Comparison of ENCODE assay signal across 32 mouse cellular contexts in the genomic region with DNA sequence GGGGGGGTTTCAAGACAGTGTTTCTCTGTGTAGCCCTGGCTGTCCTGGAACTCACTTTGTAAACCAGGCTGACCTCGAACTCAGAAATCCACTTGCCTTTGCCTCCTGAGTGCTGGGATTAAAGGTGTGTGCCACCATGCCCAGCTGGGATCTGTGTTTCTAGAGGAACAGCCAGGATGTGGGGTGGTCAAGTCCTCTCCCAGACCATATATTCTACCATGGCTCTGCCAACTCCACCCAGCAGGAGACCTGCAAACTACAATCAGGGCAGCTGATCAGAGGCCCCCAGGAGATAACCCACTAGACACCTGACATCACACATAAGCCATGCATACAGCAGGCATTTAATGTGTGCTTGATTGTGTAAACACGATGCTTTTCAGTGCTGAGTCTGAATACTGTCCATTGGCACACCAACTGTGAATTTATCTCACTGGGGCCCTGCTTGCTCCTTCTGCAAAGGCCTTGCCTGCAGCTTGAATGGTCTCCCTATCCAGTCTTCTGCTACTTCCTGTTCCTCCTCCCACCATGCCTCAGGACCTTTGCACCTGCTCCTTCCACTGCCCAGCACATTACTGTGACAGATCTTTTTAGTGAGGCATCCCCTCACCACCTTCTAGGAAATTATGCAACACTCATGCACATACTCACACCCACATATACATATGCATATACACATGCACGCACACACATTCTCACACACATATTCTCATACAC. TPM values are rescaled to one million over a fixed set of nuclear protein-coding genes. Genes with fewer than 3 reads are reported as not detected.
DNase-seq lines count a peak whose midpoint lies in the region; ATAC-seq lines count a peak whose summit lies in the region.
"Had no signal": no experiment of that assay in that cellular context is flagged by ENCODE, and none has a peak within 500 bp of the region (broad histone marks: within the 10 kb centered on the region; RNA-seq: fewer than 3 reads in every experiment).

No protein-coding gene starts in this region.

- no peaks in the 10 kb centered on the region for H3K36me3 ChIP-seq in hindbrain, embryonic 16.5 days (ENCODE audit: control insufficient read depth, insufficient read depth, low read length)
- H3K36me3 ChIP-seq in hindbrain, embryonic 11.5 days (ENCODE audit: control insufficient read depth, insufficient read depth, low read length): no peaks in the 10 kb centered on the region
- H3K36me3 ChIP-seq: hindbrain, embryonic 13.5 days; limb, embryonic 10.5 days; limb, embryonic 15.5 days; liver, embryonic 13.5 days; neural tube, embryonic 15.5 days had no signal

- H3K4me2 ChIP-seq in hindbrain, embryonic 16.5 days (ENCODE audit: low read length): no peak overlapping the region
- no peak overlapping the region for H3K4me2 ChIP-seq in hindbrain, embryonic 11.5 days (replicated peaks; ENCODE audit: low read depth, low read length)
- H3K4me2 ChIP-seq: forebrain, embryonic 13.5 days; hindbrain, embryonic 13.5 days; limb, embryonic 15.5 days; liver, embryonic 13.5 days; neural tube, embryonic 15.5 days had no signal

- no peaks in the 10 kb centered on the region for H3K9me3 ChIP-seq in hindbrain, embryonic 16.5 days (ENCODE audit: control insufficient read depth, low read length)
- H3K9me3 ChIP-seq in hindbrain, embryonic 11.5 days (ENCODE audit: control insufficient read depth, low read length): no peaks in the 10 kb centered on the region
- H3K9me3 ChIP-seq: forebrain, embryonic 13.5 days; hindbrain, embryonic 13.5 days; limb, embryonic 10.5 days; limb, embryonic 15.5 days; liver, embryonic 13.5 days; neural tube, embryonic 15.5 days had no signal

- no peak for DNase-seq in hindbrain, embryonic 11.5 days (ENCODE audit: low spot score)
- DNase-seq in cerebellum, adult 11-12 months: peak; percentile 87
- DNase-seq in cerebellum, adult 9-11 months: peak; percentile 89
- no peak for DNase-seq in kidney, adult 8-10 months
- DNase-seq in urinary bladder, postnatal 14 days (ENCODE audit: low spot score): no peak
- no peak for DNase-seq in kidney, postnatal 25 days
- DNase-seq: adrenal gland, postnatal 10 days; gastrocnemius, postnatal 10 days; heart, postnatal 14 days; kidney, adult 11 months; kidney, postnatal 4 days; liver, embryonic 13.5 days; lung, adult 18-20 months; midbrain, embryonic 14.5 days; spleen, adult 18-20 months; thymus, adult 18-20 months; thymus, postnatal 25 days had no signal

- no peaks in the 10 kb centered on the region for H3K27me3 ChIP-seq in hindbrain, embryonic 16.5 days (replicated peaks; ENCODE audit: control insufficient read depth, insufficient read depth, low read length)
- H3K27me3 ChIP-seq in hindbrain, embryonic 11.5 days (ENCODE audit: control insufficient read depth, insufficient read depth, low read length): no peaks in the 10 kb centered on the region
- H3K27me3 ChIP-seq: forebrain, embryonic 13.5 days; hindbrain, embryonic 13.5 days; limb, embryonic 15.5 days; liver, embryonic 13.5 days; neural tube, embryonic 15.5 days; Patski had no signal

- 0 out of 2 replicates have a peak, but pooled peaks have one; percentile 6 for ATAC-seq in hindbrain, embryonic 16.5 days
- no peak for ATAC-seq in hindbrain, embryonic 11.5 days (ENCODE audit: low FRiP score)
- ATAC-seq: inflammation-experienced regulatory T-cells, adult 6 months; lung, postnatal 0 days; Patski had no signal

- no peaks in the 10 kb centered on the region for H3K4me1 ChIP-seq in hindbrain, embryonic 16.5 days (ENCODE audit: control insufficient read depth, insufficient read depth, low read depth, low read length)
- no peaks in the 10 kb centered on the region for H3K4me1 ChIP-seq in hindbrain, embryonic 11.5 days (replicated peaks; ENCODE audit: control insufficient read depth, insufficient read depth, low read length)
- H3K4me1 ChIP-seq: liver, embryonic 13.5 days had no signal

- H3K9ac ChIP-seq in hindbrain, embryonic 16.5 days (ENCODE audit: low read depth, low read length): no peak overlapping the region
- H3K9ac ChIP-seq in hindbrain, embryonic 11.5 days (ENCODE audit: low read depth, low read length): no peak overlapping the region
- H3K9ac ChIP-seq: forebrain, embryonic 13.5 days; hindbrain, embryonic 13.5 days; limb, embryonic 15.5 days; liver, embryonic 13.5 days; neural tube, embryonic 15.5 days had no signal

- no peak overlapping the region for H3K27ac ChIP-seq in hindbrain, embryonic 16.5 days (ENCODE audit: low read depth, low read length)
- H3K27ac ChIP-seq in hindbrain, embryonic 11.5 days (ENCODE audit: low read depth, low read length): no peak overlapping the region
- H3K27ac ChIP-seq: forebrain, embryonic 13.5 days; hindbrain, embryonic 13.5 days; limb, embryonic 10.5 days; liver, embryonic 13.5 days; macrophage; neural tube, embryonic 15.5 days; stomach, postnatal 0 days had no signal

- 86% methylated on average over 3 of the region's 3 CpGs for WGBS in hindbrain, embryonic 16.5 days
- WGBS in hindbrain, embryonic 11.5 days: 81% methylated on average over 3 of the region's 3 CpGs

- H3K4me3 ChIP-seq in hindbrain, embryonic 16.5 days (ENCODE audit: low read length): no peak overlapping the region
- no peak overlapping the region for H3K4me3 ChIP-seq in hindbrain, embryonic 11.5 days (ENCODE audit: low read depth, low read length)
- H3K4me3 ChIP-seq: forebrain, embryonic 13.5 days; hindbrain, embryonic 13.5 days; limb, embryonic 10.5 days; limb, embryonic 15.5 days; liver, embryonic 13.5 days; neural tube, embryonic 15.5 days had no signal

RNA-seq across cellular contexts. Expression of a gene that starts 21.1 kb away (rescaled TPM):
- polyA plus RNA-seq in hindbrain, embryonic 16.5 days (2015; fragmentation: Nextera tagmentation; extraction: Ambion mirVana): 0.10 and 0.11 TPM in 2 replicates
- polyA plus RNA-seq in hindbrain, embryonic 11.5 days (2014; fragmentation: Nextera tagmentation; extraction: Ambion mirVana): not detected in 2 replicates
- polyA plus RNA-seq: embryonic facial prominence, embryonic 11.5 days; forebrain, embryonic 13.5 days; gonadal fat pad, adult 2 months; heart, embryonic 14.5 days; hindbrain, embryonic 13.5 days; inflammation-experienced regulatory T-cells, adult 6 months; kidney, embryonic 16.5 days; limb, embryonic 10.5 days; limb, embryonic 15.5 days; liver, embryonic 13.5 days; lung, postnatal 0 days; macrophage; midbrain, embryonic 14.5 days; Patski; stomach, postnatal 0 days had no signal

RNA-seq across cellular contexts. Expression of a gene that starts 35.1 kb away (rescaled TPM):
- 3.6 and 5.3 TPM in 2 replicates for polyA plus RNA-seq in hindbrain, embryonic 16.5 days (2015; fragmentation: Nextera tagmentation; extraction: Ambion mirVana)
- polyA plus RNA-seq in hindbrain, embryonic 11.5 days (2014; fragmentation: Nextera tagmentation; extraction: Ambion mirVana): 0.26 and 0.47 TPM in 2 replicates
- polyA plus RNA-seq: inflammation-experienced regulatory T-cells, adult 6 months; macrophage had no signal

RNA-seq across cellular contexts. Expression of a gene that starts 52.0 kb away (rescaled TPM):
- 2.8 and 3.3 TPM in 2 replicates for polyA plus RNA-seq in hindbrain, embryonic 16.5 days (2015; fragmentation: Nextera tagmentation; extraction: Ambion mirVana)
- polyA plus RNA-seq in hindbrain, embryonic 11.5 days (2014; fragmentation: Nextera tagmentation; extraction: Ambion mirVana): 2.1 and 3.7 TPM in 2 replicates

Comparison
In these comparisons a context has a peak if more than half of its experiments do, and no peak if none do; other contexts are left out.
1. DNase-seq: peak in cerebellum, adult 11-12 months (single experiment) and cerebellum, adult 9-11 months (single experiment); none in hindbrain, embryonic 11.5 days (single experiment), kidney, adult 8-10 months (0 of 2), urinary bladder, postnatal 14 days (single experiment) and kidney, postnatal 25 days (0 of 2).